Mouse (Mus musculus) liver, postnatal 0 days (tissue): ENCODE data around the gene Glt28d2.

ENCODE experiments used
- CTCF ChIP-seq: sonication (generic); IDR thresholded peaks from 2 replicates; pipeline ENCODE4 v1.5.1; 2016; ENCODE audit warnings: antibody characterized with exemption, low read depth
- EP300 ChIP-seq: IDR thresholded peaks from 2 replicates; pipeline ENCODE4 v1.6.1; 2016; ENCODE audit warnings: antibody characterized with exemption, low read depth, mild to moderate bottlenecking

- TF ChIP-seq CTCF: no peak
- TF ChIP-seq EP300: no peak
These were observed 7.2 kb downstream of the Glt28d2 start for GRCm38 (mm10) chr3:85880068-85880467.
